Mouse (Mus musculus): Measurements from ENCODE around the gene Ddx49. TPM values are rescaled to one million over a fixed set of nuclear protein-coding genes. Genes with fewer than 3 reads are reported as not detected.

The Ddx49 gene
- total RNA-seq, 2 experiments from 2014 or later = 39.7 to 40.2 TPM

- no peak for DNase-seq
Observed at GRCm38 (mm10) chr8:70267674-70268073, 34.6 kb downstream of the Ddx49 start.

GRCm38 (mm10) chr8:70259043-70259442, 43.2 kb downstream of the Ddx49 start:
- no peak for DNase-seq

GRCm38 (mm10) chr8:70258600-70258999, 43.7 kb downstream of the Ddx49 start:
- no peak for DNase-seq

- no peak for DNase-seq
Observed at GRCm38 (mm10) chr8:70257456-70257855, 44.8 kb downstream of the Ddx49 start.

GRCm38 (mm10) chr8:70254628-70255027, 47.7 kb downstream of the Ddx49 start:
- no peak for DNase-seq

GRCm38 (mm10) chr8:70247841-70248240, 54.4 kb downstream of the Ddx49 start:
- DNase-seq = no peak

- no peak for DNase-seq
Observed at GRCm38 (mm10) chr8:70246622-70247021, 55.7 kb downstream of the Ddx49 start.

Other genes with a start within 250 kb of the Ddx49 start
- 1 to 10 TPM; 5.0 to 8.5 TPM for gene Tm6sf2, start 229.6 kb downstream of the Ddx49 start, total RNA-seq (2021)
- 10 to 100 TPM; 73.7 to 91.3 TPM for gene Hapln4, start 219.0 kb downstream of the Ddx49 start, total RNA-seq (2021)
- gene Ncan, start 181.6 kb downstream of the Ddx49 start, total RNA-seq (2021) = 100 to 1,000 TPM; 167 to 170 TPM
- 10 to 100 TPM; 25.4 to 30.5 TPM for gene Nr2c2ap, start 171.2 kb downstream of the Ddx49 start, total RNA-seq (2021)
- 10 to 100 TPM; 14.0 to 15.3 TPM for gene Rfxank, start 163.3 kb downstream of the Ddx49 start, total RNA-seq (2021)
- gene Borcs8, start 163.0 kb downstream of the Ddx49 start, total RNA-seq (2021) = 10 to 100 TPM; 43.9 to 50.8 TPM
- under 1 TPM; 0.27 to 0.38 TPM for gene Mef2b, start 162.8 kb downstream of the Ddx49 start, total RNA-seq (2021)
- 10 to 100 TPM; 43.5 to 57.1 TPM for gene Tmem161a, start 130.1 kb downstream of the Ddx49 start, total RNA-seq (2021)
- gene Slc25a42, start 90.2 kb downstream of the Ddx49 start, total RNA-seq (2021) = 10 to 100 TPM; 44.8 to 49.7 TPM
- 100 to 1,000 TPM; 118 to 126 TPM for gene Sugp2, start 68.3 kb downstream of the Ddx49 start, total RNA-seq (2021)
- gene Armc6, start 68.0 kb downstream of the Ddx49 start, total RNA-seq (2021) = 10 to 100 TPM; 47.0 to 50.5 TPM
- gene Homer3, start 19.7 kb downstream of the Ddx49 start, total RNA-seq (2021) = 10 to 100 TPM; 77.3 to 86.6 TPM
- 100 to 1,000 TPM; 129 to 133 TPM for gene Cope, start within 50 bp of the Ddx49 start, total RNA-seq (2021)
- 100 to 1,000 TPM; 116 to 127 TPM for gene Cers1, start 13.3 kb upstream of the Ddx49 start, total RNA-seq (2021)
- gene Gdf1, start 27.3 kb upstream of the Ddx49 start, total RNA-seq (2021) = 10 to 100 TPM; 11.2 to 18.7 TPM
- 10 to 100 TPM; 70.4 to 72.6 TPM for gene Upf1, start 50.8 kb upstream of the Ddx49 start, total RNA-seq (2021)
- gene Comp, start 71.1 kb upstream of the Ddx49 start, total RNA-seq (2021) = under 1 TPM; 0.32 to 0.91 TPM
- gene Crtc1, start 137.1 kb upstream of the Ddx49 start, total RNA-seq (2021) = 100 to 1,000 TPM; 181 to 187 TPM
- gene Klhl26, start 174.5 kb upstream of the Ddx49 start, total RNA-seq (2021) = 10 to 100 TPM; 57.4 to 59.0 TPM
- 100 to 1,000 TPM; 312 to 335 TPM for gene Tmem59l, start 184.9 kb upstream of the Ddx49 start, total RNA-seq (2021)
- gene Crlf1, start 190.7 kb upstream of the Ddx49 start, total RNA-seq (2021) = 10 to 100 TPM; 42.9 to 45.2 TPM
- 100 to 1,000 TPM in 1 of 2 experiments, 10 to 100 TPM in 1; 97.5 to 102 TPM for gene Rex1bd, start 204.3 kb upstream of the Ddx49 start, total RNA-seq (2021)
- gene Uba52, start 208.3 kb upstream of the Ddx49 start, total RNA-seq (2021) = 100 to 1,000 TPM; 947 to 957 TPM
- gene Fkbp8, start 225.2 kb upstream of the Ddx49 start, total RNA-seq (2021) = 100 to 1,000 TPM; 436 to 447 TPM
- 10 to 100 TPM; 38.2 to 38.3 TPM for gene Kxd1, start 225.5 kb upstream of the Ddx49 start, total RNA-seq (2021)
- 10 to 100 TPM; 18.6 to 23.4 TPM for gene Ell, start 237.0 kb upstream of the Ddx49 start, total RNA-seq (2021)